Mouse (Mus musculus) E14TG2a.4 (cell line): ENCODE results near the gene Pilra.

Source experiments
- H3K27me3 ChIP-seq: 2 replicates; pipeline ENCODE4 v1.6.1; 2014; ENCODE audit warnings: low read length, control low read depth; ENCODE audit not compliant: insufficient read depth
- H3K36me3 ChIP-seq: 2 replicates; pipeline ENCODE4 v1.6.1; 2014; ENCODE audit warnings: low read length, control low read depth; ENCODE audit not compliant: insufficient read depth
- H3K4me1 ChIP-seq: replicated peaks from 2 replicates; pipeline ENCODE4 v1.6.1; 2014; ENCODE audit warnings: low read depth, low read length, control low read depth
- H3K4me3 ChIP-seq: replicated peaks from 2 replicates; pipeline ENCODE4 v1.5.1; 2014; ENCODE audit warnings: mild to moderate bottlenecking, low read length
- H3K9me3 ChIP-seq: 2 replicates; pipeline ENCODE4 v1.6.1; 2014; ENCODE audit warnings: low read length, control low read depth
- CTCF ChIP-seq: conservative IDR thresholded peaks from 2 replicates; pipeline ENCODE4 v1.5.1; 2014; ENCODE audit warnings: low read length
- NANOG ChIP-seq: IDR thresholded peaks from 2 replicates; pipeline ENCODE4 v1.6.1; 2014; ENCODE audit warnings: borderline replicate concordance, low read length, mixed read lengths
- POU5F1 ChIP-seq: IDR thresholded peaks from 2 replicates; pipeline ENCODE4 v1.6.1; 2014; ENCODE audit warnings: low read length, borderline replicate concordance

Gene Pilra

GRCm38 (mm10) chr5:137782776-137783522 lies 53.1 kb downstream of the Pilra start:
- H3K4me1 ChIP-seq: peaks cover 71% of the 10 kb centered on the region
- H3K4me3 ChIP-seq: peak overlapping the region; percentile 94
- H3K27me3 ChIP-seq: peaks cover 3% of the 10 kb centered on the region
- no peak for TF ChIP-seq NANOG
- TF ChIP-seq POU5F1: no peak
- no peak for TF ChIP-seq CTCF
- no peaks in the 10 kb centered on the region for H3K9me3 ChIP-seq
- H3K36me3 ChIP-seq: peaks cover 58% of the 10 kb centered on the region

GRCm38 (mm10) chr5:137781661-137782060 lies 54.4 kb downstream of the Pilra start:
- peaks cover 58% of the 10 kb centered on the region for H3K36me3 ChIP-seq
- H3K4me1 ChIP-seq: peaks cover 76% of the 10 kb centered on the region
- peak overlapping the region; percentile 21 for H3K4me3 ChIP-seq
- no peaks in the 10 kb centered on the region for H3K27me3 ChIP-seq
- no peaks in the 10 kb centered on the region for H3K9me3 ChIP-seq
- TF ChIP-seq CTCF (no peak), NANOG (no peak), POU5F1 (no peak)

- H3K36me3 ChIP-seq: peaks cover 47% of the 10 kb centered on the region
- H3K4me3 ChIP-seq: peak overlapping the region; percentile 99
- no peaks in the 10 kb centered on the region for H3K9me3 ChIP-seq
- H3K27me3 ChIP-seq: no peaks in the 10 kb centered on the region
- H3K4me1 ChIP-seq: peaks cover 87% of the 10 kb centered on the region
- TF ChIP-seq NANOG (no peak), POU5F1 (no peak), CTCF (no peak)
Measured at GRCm38 (mm10) chr5:137779053-137779933, 56.8 kb downstream of the Pilra start.

- Histone ChIP-seq H3K36me3 (peaks cover 40% of the 10 kb centered on the region), H3K4me1 (peaks cover 80% of the 10 kb centered on the region), H3K9me3 (no peaks in the 10 kb centered on the region), H3K4me3 (peak within 1 kb of the TSS; percentile 99), H3K27me3 (no peaks in the 10 kb centered on the region)
- TF ChIP-seq POU5F1 (no peak), CTCF (no peak), NANOG (no peak)
Measured at GRCm38 (mm10) chr5:137778635-137779034, 57.4 kb downstream of the Pilra start, which contains the start of gene Ppp1r35. Ppp1r35 (plus strand) TSS chr5:137778849.

GRCm38 (mm10) chr5:137777267-137777845 lies 58.7 kb downstream of the Pilra start:
- H3K27me3 ChIP-seq: no peaks in the 10 kb centered on the region
- H3K36me3 ChIP-seq: peaks cover 28% of the 10 kb centered on the region
- H3K4me1 ChIP-seq: peaks cover 75% of the 10 kb centered on the region
- no peak for TF ChIP-seq POU5F1
- TF ChIP-seq NANOG: no peak
- TF ChIP-seq CTCF: no peak
- peak overlapping the region; percentile 99; the same call in 1 of the 2 replicates for H3K4me3 ChIP-seq
- H3K9me3 ChIP-seq: no peaks in the 10 kb centered on the region

GRCm38 (mm10) chr5:137776408-137776918 lies 59.6 kb downstream of the Pilra start:
- H3K4me1 ChIP-seq: peaks cover 69% of the 10 kb centered on the region
- no peaks in the 10 kb centered on the region for H3K9me3 ChIP-seq
- TF ChIP-seq POU5F1: no peak
- no peak for TF ChIP-seq CTCF
- TF ChIP-seq NANOG: no peak
- peak overlapping the region; percentile 61 for H3K4me3 ChIP-seq
- H3K27me3 ChIP-seq: no peaks in the 10 kb centered on the region
- H3K36me3 ChIP-seq: peaks cover 19% of the 10 kb centered on the region

- no peak for TF ChIP-seq CTCF
- no peak for TF ChIP-seq POU5F1
- TF ChIP-seq NANOG: no peak
- H3K4me3 ChIP-seq: peak overlapping the region; percentile 61
- no peaks in the 10 kb centered on the region for H3K9me3 ChIP-seq
- H3K4me1 ChIP-seq: peaks cover 63% of the 10 kb centered on the region
- H3K36me3 ChIP-seq: peaks cover 11% of the 10 kb centered on the region
- no peaks in the 10 kb centered on the region for H3K27me3 ChIP-seq
Measured at GRCm38 (mm10) chr5:137775587-137776290, 60.3 kb downstream of the Pilra start.
